Mouse (Mus musculus): ENCODE measurements around the gene Fiz1.

DNA sequence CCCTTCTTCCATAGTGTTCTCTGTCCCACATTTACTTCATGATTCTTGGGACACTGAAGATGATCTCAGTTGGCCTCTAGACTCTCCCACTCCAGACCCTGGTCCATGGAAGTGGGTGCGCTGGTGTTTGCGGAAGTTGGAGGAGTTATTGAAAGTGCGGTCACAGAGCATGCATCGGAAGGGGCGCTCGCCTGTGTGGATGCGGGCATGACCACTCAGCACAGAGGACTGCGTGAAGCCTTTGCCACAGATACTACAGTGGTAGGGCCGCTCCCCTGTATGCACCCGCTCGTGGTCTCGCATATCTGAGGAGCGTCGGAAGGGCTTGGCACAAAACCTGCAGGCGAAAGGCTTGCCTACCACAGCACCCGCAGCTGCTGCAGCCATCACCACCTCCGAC lies 21.1 kb upstream of the Fiz1 start:
- TF ChIP-seq CTCF (IDR thresholded peaks at IDR 0.05; ENCODE audit: insufficient read depth, low read length) (no peak), POLR2A (IDR thresholded peaks at IDR 0.05; ENCODE audit: borderline replicate concordance, extremely low read depth, low read depth, low read length) (no peak)
